Mouse (Mus musculus) hindbrain, postnatal 0 days (tissue): Measurements from ENCODE around the gene Olfr935. TPM values are rescaled to one million over a fixed set of nuclear protein-coding genes. Genes with fewer than 3 reads are reported as not detected.

Experiments
- ATAC-seq: fragments of 200-750 bp; cut with Nextera tagmentation; 2 replicates; pipeline ENCODE4 v1.8.0; 2017; ENCODE audit warnings: mild to moderate bottlenecking, moderate TSS enrichment, moderate library complexity
- DNase-seq: peaks from one replicate; pipeline ENCODE4 v3.0.0-alpha.2; 2015; ENCODE audit warnings: low spot score
- H3K27ac ChIP-seq: fragments of 300-500 bp; sonication (generic); 2 replicates; pipeline ENCODE4 v1.5.1; 2014; ENCODE audit warnings: mild to moderate bottlenecking
- H3K27me3 ChIP-seq: fragments of 300-500 bp; sonication (generic); 2 replicates; pipeline ENCODE4 v1.6.1; 2014; ENCODE audit warnings: low read length, mixed read lengths; ENCODE audit not compliant: insufficient read depth
- H3K36me3 ChIP-seq: fragments of 300-500 bp; sonication (generic); 2 replicates; pipeline ENCODE4 v1.6.1; 2014; ENCODE audit warnings: low read length, mixed read lengths; ENCODE audit not compliant: insufficient read depth
- H3K4me1 ChIP-seq: fragments of 300-500 bp; sonication (generic); 2 replicates; pipeline ENCODE4 v1.6.1; 2014; ENCODE audit warnings: antibody characterized with exemption, low read length, mixed read lengths; ENCODE audit not compliant: insufficient read depth
- H3K4me2 ChIP-seq: fragments of 300-500 bp; sonication (generic); 2 replicates; pipeline ENCODE4 v1.6.1; 2014; ENCODE audit warnings: low read depth, mild to moderate bottlenecking, low read length, moderate library complexity, mixed read lengths
- H3K4me3 ChIP-seq: fragments of 300-500 bp; sonication (generic); 2 replicates; pipeline ENCODE4 v1.5.1; 2014; ENCODE audit warnings: low read length
- H3K9ac ChIP-seq: fragments of 300-500 bp; sonication (generic); replicated peaks from 2 replicates; pipeline ENCODE4 v1.6.1; 2014; ENCODE audit warnings: mild to moderate bottlenecking, low read length, moderate library complexity, mixed read lengths
- H3K9me3 ChIP-seq: fragments of 300-500 bp; sonication (generic); 2 replicates; pipeline ENCODE4 v1.6.1; 2016; ENCODE audit warnings: low read length, mixed read lengths
- CTCF ChIP-seq: IDR thresholded peaks from 2 replicates; pipeline ENCODE4 v1.5.1; 2016; ENCODE audit warnings: antibody characterized with exemption, control low read depth, low read depth
- WGBS: fragments of 180-500 bp; shearing (Covaris S2); extraction: QIAGEN DNeasy Blood & Tissue Kit; methylation state at CpG from one replicate; pipeline ENCODE4 v1.1.7; 2014; 5-methylcytosine and 5-hydroxymethylcytosine counted together
- microRNA-seq, 2 experiments: library from miRNA; unstranded; fragments of <30 nt; microRNA quantifications; one replicate each; pipeline ENCODE4; 2016
- polyA plus RNA-seq: library from polyadenylated mRNA; unstranded; fragments of >200 nt; fragmentation: Nextera tagmentation; extraction: Ambion mirVana; gene quantifications from 2 replicates; pipeline ENCODE4 v1.2.1, GENCODE M21; 2015
- total RNA-seq: library from RNA; depleted of rRNA; stranded (reverse); fragments of >200 nt; gene quantifications from 2 replicates; pipeline ENCODE4 v1.2.3, GENCODE M21; 2014; rRNA removed

Olfr935 gene
- total RNA-seq (not detected in 2 replicates), polyA plus RNA-seq (not detected in 2 replicates)

DNA sequence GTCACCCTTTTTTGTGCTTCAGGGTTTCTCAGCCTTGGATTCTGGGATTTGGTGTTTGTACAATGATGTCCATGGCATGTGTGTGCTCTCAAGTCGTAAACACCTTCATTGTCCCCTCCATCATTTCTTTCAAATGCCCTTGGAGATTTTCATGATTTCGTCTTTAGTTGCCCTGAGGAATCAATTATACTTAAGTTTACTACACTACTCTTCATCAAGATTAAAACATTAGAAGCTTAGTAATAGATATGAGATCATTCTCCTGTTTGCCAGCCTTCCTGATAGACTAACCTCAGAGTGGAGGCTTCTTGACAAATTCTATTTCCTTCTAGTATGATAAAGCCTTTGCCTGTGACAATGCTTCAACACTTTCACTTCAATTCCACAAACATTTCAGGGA, at the start of gene Olfr935:
Gene Olfr935 (minus strand): TSS at position 101 of the 400 bp plus-strand sequence.
- H3K9ac ChIP-seq, result no peak within 1 kb of the TSS
- no peak within 1 kb of the TSS for H3K4me3 ChIP-seq
- ATAC-seq (no peak), DNase-seq (no peak)
- no peak for TF ChIP-seq CTCF
- H3K4me2 ChIP-seq, result no peak within 1 kb of the TSS
- H3K36me3 ChIP-seq, result no peaks in the 10 kb centered on the region
- H3K27ac ChIP-seq, result no peak within 1 kb of the TSS
- no peaks in the 10 kb centered on the region for H3K9me3 ChIP-seq
- H3K27me3 ChIP-seq, result no peaks in the 10 kb centered on the region
- no peaks in the 10 kb centered on the region for H3K4me1 ChIP-seq
- 81% methylated on average over 2 of the region's 2 CpGs for WGBS

DNA sequence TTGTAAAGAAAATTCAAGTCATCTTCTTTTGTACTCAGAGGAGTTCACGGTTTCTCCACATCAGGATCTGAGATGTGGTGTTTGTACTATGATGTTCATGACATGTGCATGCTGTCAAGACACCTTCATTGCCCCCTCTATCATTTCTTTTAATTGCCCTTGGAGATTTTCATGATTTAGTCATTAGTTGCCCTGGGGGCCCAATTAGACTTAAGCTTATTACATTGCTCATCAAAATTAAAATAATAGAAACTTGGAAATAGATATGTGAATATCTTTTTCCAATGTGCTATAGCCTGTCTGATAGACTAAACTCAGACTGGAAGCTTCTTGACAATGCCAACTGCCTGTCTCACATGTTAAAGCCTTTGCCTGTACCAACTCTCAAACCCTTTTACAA, 23.8 kb upstream of the Olfr935 start, which contains the start of gene Olfr146:
Gene Olfr146 (minus strand): TSS at position 101 of the 400 bp plus-strand sequence.
- 86% methylated on average over 1 of the region's 1 CpGs for WGBS
- Histone ChIP-seq H3K9ac (no peak within 1 kb of the TSS), H3K36me3 (no peaks in the 10 kb centered on the region), H3K27ac (no peak within 1 kb of the TSS), H3K4me2 (no peak within 1 kb of the TSS), H3K4me1 (no peaks in the 10 kb centered on the region), H3K4me3 (no peak within 1 kb of the TSS), H3K9me3 (no peaks in the 10 kb centered on the region), H3K27me3 (no peaks in the 10 kb centered on the region)
- DNase-seq, result no peak
- no peak for ATAC-seq
- TF ChIP-seq CTCF, result no peak

DNA sequence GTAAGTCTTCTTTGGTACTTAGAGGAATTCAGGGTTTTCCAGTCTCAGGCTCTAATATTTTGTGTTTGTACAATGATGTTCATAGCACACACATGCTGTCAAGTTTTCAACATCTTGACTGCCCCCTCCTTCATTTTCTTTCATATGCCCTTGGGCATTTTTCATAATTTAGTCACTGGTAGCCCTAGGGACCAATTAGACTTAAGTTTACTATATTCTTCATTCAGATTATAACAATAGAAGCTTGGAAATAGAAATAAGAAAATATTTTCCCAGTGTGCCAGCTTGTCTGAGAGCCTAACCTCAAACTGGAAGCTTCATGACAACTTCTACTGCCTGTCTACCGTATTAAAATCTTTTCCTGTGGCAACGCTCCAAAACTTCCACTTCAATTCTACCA, 11.3 kb downstream of the Olfr935 start, which contains the start of gene Olfr934:
Gene Olfr934 (minus strand): TSS at position 101 of the 400 bp plus-strand sequence.
- Histone ChIP-seq H3K36me3 (no peaks in the 10 kb centered on the region), H3K4me2 (no peak within 1 kb of the TSS), H3K4me1 (no peaks in the 10 kb centered on the region), H3K27ac (no peak within 1 kb of the TSS), H3K27me3 (no peaks in the 10 kb centered on the region), H3K9me3 (no peaks in the 10 kb centered on the region), H3K4me3 (no peak within 1 kb of the TSS), H3K9ac (no peak within 1 kb of the TSS)
- DNase-seq, result no peak
- WGBS, result 94% methylated on average over 2 of the region's 2 CpGs
- no peak for ATAC-seq
- TF ChIP-seq CTCF, result no peak

DNA sequence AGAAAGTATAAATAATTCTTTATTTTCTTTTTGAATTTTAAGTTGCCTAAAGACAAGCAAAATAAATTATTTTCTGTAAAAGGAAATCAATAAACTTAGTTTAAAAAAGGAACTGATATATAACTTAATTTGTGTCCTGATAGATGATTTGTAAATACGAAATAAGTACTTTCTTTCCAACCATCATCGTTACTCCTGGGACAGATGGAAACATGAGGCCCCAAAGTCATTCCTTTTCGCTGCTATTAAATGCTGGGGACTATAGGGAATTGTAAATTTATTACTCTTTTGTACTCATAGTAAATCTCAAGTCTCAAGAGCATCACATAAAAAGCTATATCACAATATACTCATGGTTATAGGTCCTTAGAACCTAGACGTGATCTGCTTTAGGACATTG, 27.5 kb downstream of the Olfr935 start, which contains the start of gene Olfr933:
Gene Olfr933 (plus strand): TSS at position 301 of the 400 bp plus-strand sequence.
- no peak within 1 kb of the TSS for H3K9ac ChIP-seq
- no peaks in the 10 kb centered on the region for H3K4me1 ChIP-seq
- no peak for ATAC-seq
- no peak within 1 kb of the TSS for H3K27ac ChIP-seq
- H3K4me2 ChIP-seq, result no peak within 1 kb of the TSS
- H3K36me3 ChIP-seq, result no peaks in the 10 kb centered on the region
- TF ChIP-seq CTCF, result no peak
- no peaks in the 10 kb centered on the region for H3K9me3 ChIP-seq
- H3K4me3 ChIP-seq, result no peak within 1 kb of the TSS
- H3K27me3 ChIP-seq, result no peaks in the 10 kb centered on the region
- WGBS, result 76% methylated on average over 4 of the region's 4 CpGs
- no peak for DNase-seq

DNA sequence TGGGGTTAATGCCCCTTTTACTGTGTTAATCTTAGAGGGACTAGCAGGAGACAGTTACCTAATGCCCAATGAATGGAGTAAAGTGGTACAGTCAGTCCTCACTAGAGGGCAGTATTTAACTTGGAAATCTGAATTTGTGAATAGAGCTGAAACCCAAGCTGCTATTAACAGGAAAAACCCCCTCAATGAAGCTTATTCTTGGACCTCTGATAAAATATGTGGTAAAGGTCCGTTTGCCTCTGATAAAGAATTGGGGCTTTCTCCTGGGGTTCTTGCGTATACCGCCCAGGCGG, 45.4 kb downstream of the Olfr935 start:
- H3K9ac ChIP-seq, result no peak overlapping the region
- no peak overlapping the region for H3K4me2 ChIP-seq
- no peak overlapping the region for H3K27ac ChIP-seq
- H3K4me3 ChIP-seq, result no peak overlapping the region
- no peaks in the 10 kb centered on the region for H3K4me1 ChIP-seq
- ATAC-seq, result no peak
- H3K27me3 ChIP-seq, result no peaks in the 10 kb centered on the region
- TF ChIP-seq CTCF, result peak; percentile 19
- H3K9me3 ChIP-seq, result no peaks in the 10 kb centered on the region
- 89% methylated on average over 4 of the region's 4 CpGs for WGBS
- peak; percentile 3 for DNase-seq
- H3K36me3 ChIP-seq, result no peaks in the 10 kb centered on the region

DNA sequence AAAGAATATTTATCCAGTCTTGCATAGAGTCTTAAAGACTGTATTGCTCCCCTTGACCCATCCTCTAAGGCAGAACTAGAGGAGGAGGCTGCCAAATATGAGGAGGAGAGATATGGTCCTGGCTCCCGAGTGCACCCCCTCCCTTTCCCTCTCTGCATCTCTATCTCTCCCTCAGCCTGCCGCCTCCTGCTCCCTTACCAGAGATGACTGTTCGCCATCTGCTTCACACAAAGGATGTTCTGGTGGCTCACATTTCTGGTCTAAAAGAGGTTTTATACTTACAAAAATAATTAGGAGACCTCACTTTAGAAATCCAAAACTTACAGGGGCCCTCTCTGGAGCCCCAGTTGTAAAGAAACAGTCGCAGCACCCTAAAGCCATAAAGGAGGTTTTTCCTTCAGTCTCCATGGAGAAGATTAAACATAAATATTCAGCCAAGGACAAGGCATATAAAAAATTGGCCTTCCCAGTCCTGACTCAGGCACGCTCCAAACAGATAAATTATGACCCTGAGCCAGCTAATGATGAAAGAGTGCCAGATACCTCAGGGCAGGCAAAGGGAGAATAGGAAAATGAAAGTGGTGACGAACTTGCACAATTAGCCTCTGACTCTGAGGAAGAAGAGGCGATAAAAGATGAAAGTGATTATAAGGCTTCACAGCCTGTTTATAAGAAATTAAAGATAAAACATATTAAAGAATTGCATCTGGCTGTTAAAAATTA, 45.9 kb downstream of the Olfr935 start:
- Histone ChIP-seq H3K9ac (no peak overlapping the region), H3K27ac (no peak overlapping the region), H3K36me3 (no peaks in the 10 kb centered on the region), H3K4me1 (no peaks in the 10 kb centered on the region), H3K27me3 (no peaks in the 10 kb centered on the region), H3K4me2 (no peak overlapping the region), H3K4me3 (no peak overlapping the region), H3K9me3 (no peaks in the 10 kb centered on the region)
- TF ChIP-seq CTCF, result no peak
- no peak for DNase-seq
- WGBS, result 78% methylated on average over 7 of the region's 7 CpGs
- ATAC-seq, result no peak

Small RNAs within 50 kb of the gene (microRNA-seq; reads per million reads assigned to microRNA genes)
- gene Gm25529, result 0 reads per million in 2 experiments

Other genes starting within 250 kb of the Olfr935 start
- gene Olfr920, start 247.4 kb downstream of the Olfr935 start, total RNA-seq, result 0.21 TPM in 1 of 2 replicates, not detected in the other
- gene Olfr920, start 247.4 kb downstream of the Olfr935 start, polyA plus RNA-seq, result 0.03 and 0.06 TPM in 2 replicates
- gene Olfr921, start 226.6 kb downstream of the Olfr935 start, total RNA-seq, result not detected in 2 replicates
- not detected in 2 replicates for gene Olfr921, start 226.6 kb downstream of the Olfr935 start, polyA plus RNA-seq
- not detected in 2 replicates for gene Olfr922, start 185.1 kb downstream of the Olfr935 start, total RNA-seq
- gene Olfr922, start 185.1 kb downstream of the Olfr935 start, polyA plus RNA-seq, result not detected in 2 replicates
- gene Olfr923, start 173.1 kb downstream of the Olfr935 start, total RNA-seq, result not detected in 2 replicates
- gene Olfr923, start 173.1 kb downstream of the Olfr935 start, polyA plus RNA-seq, result not detected in 2 replicates
- not detected in 2 replicates for gene Olfr924, start 155.2 kb downstream of the Olfr935 start, total RNA-seq
- not detected in 2 replicates for gene Olfr924, start 155.2 kb downstream of the Olfr935 start, polyA plus RNA-seq
- gene Olfr26, start 144.6 kb downstream of the Olfr935 start, total RNA-seq, result not detected in 2 replicates
- not detected in 2 replicates for gene Olfr26, start 144.6 kb downstream of the Olfr935 start, polyA plus RNA-seq
- not detected in 2 replicates for gene Olfr926, start 122.6 kb downstream of the Olfr935 start, total RNA-seq
- not detected in 2 replicates for gene Olfr926, start 122.6 kb downstream of the Olfr935 start, polyA plus RNA-seq
- not detected in 2 replicates for gene Olfr930, start 69.9 kb downstream of the Olfr935 start, total RNA-seq
- gene Olfr930, start 69.9 kb downstream of the Olfr935 start, polyA plus RNA-seq, result not detected in 2 replicates
- not detected in 2 replicates for gene Olfr933, start 27.4 kb downstream of the Olfr935 start, total RNA-seq
- gene Olfr933, start 27.4 kb downstream of the Olfr935 start, polyA plus RNA-seq, result not detected in 2 replicates
- gene Olfr934, start 11.4 kb downstream of the Olfr935 start, total RNA-seq, result not detected in 2 replicates
- not detected in 2 replicates for gene Olfr934, start 11.4 kb downstream of the Olfr935 start, polyA plus RNA-seq
- gene Olfr146, start 23.7 kb upstream of the Olfr935 start, total RNA-seq, result not detected in 2 replicates
- not detected in 2 replicates for gene Olfr146, start 23.7 kb upstream of the Olfr935 start, polyA plus RNA-seq
- gene Olfr937, start 65.3 kb upstream of the Olfr935 start, total RNA-seq, result not detected in 2 replicates
- gene Olfr937, start 65.3 kb upstream of the Olfr935 start, polyA plus RNA-seq, result not detected in 2 replicates
- not detected in 2 replicates for gene Olfr938, start 79.2 kb upstream of the Olfr935 start, total RNA-seq
- gene Olfr938, start 79.2 kb upstream of the Olfr935 start, polyA plus RNA-seq, result not detected in 2 replicates
- not detected in 2 replicates for gene Olfr27, start 128.4 kb upstream of the Olfr935 start, total RNA-seq
- not detected in 2 replicates for gene Olfr27, start 128.4 kb upstream of the Olfr935 start, polyA plus RNA-seq
- not detected in 2 replicates for gene Olfr943, start 166.6 kb upstream of the Olfr935 start, total RNA-seq
- gene Olfr943, start 166.6 kb upstream of the Olfr935 start, polyA plus RNA-seq, result not detected in 2 replicates
- gene Olfr944, start 202.2 kb upstream of the Olfr935 start, total RNA-seq, result not detected in 2 replicates
- gene Olfr944, start 202.2 kb upstream of the Olfr935 start, polyA plus RNA-seq, result not detected in 2 replicates